Mouse (Mus musculus) heart, adult 8-10 months (tissue): Measurements from ENCODE around the gene Slc39a8. TPM values are rescaled to one million over a fixed set of nuclear protein-coding genes. Genes with fewer than 3 reads are reported as not detected.

Source experiments
- DNase-seq: peaks from one replicate; pipeline ENCODE4 v3.0.0; 2022; ENCODE audit warnings: low spot score
- total RNA-seq, 4 experiments: library from RNA; stranded (reverse); gene quantifications; 2 replicates each; pipeline ENCODE4 v1.2.4; 2022

The Slc39a8 gene
- total RNA-seq, 4 experiments from 2014 or later: 4.2 to 8.5 (median 5.5) TPM

DNA sequence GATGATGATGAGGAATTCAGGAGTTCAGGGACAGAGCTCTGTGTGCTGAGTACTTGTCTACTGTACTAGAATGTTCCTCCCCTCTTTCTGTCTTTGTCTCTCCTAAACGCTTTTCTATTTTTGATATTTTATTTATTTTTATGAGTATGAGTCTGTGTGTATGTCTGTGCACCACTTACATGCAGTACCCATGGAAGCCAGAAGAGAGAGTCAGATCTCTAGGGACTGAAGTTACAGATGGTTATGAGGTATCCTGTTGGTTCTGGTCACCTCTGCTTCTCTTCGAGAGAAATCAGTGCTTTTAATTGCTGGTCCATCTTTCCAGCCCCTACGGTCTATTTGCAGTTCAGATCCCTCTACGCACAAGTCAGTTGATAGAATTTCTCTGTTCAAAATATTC is 90.9 kb downstream of the Slc39a8 start:
- no peak for DNase-seq

DNA sequence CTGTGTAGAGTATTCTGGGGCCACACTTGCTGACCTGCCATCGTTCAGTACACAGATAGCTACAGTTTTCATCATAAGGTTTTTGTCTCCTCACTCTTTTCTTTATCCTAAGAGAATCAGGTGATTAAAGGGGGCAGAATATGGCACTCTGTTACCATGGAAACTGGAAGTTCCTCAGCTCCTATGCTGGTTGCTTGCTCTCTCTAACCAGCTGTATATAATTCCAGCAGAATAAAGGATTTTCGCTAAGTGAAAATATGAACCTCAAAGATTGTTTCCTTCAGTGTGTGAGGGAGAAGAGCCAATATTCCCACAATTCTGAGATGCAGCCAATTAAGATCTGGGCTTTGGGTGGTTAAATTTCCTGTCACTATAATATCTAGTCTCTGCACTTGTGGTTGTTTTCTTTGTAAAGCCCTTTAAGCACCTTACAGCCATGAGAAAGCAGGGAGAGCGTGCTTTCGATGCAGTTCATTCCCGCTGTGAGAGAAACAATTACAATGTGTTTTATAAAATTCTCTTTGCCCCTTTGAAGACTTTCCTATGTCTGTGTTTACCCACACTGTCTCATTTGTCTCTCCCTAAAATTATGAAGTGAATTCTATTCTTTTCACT is 93.6 kb downstream of the Slc39a8 start:
- DNase-seq: no peak

DNA sequence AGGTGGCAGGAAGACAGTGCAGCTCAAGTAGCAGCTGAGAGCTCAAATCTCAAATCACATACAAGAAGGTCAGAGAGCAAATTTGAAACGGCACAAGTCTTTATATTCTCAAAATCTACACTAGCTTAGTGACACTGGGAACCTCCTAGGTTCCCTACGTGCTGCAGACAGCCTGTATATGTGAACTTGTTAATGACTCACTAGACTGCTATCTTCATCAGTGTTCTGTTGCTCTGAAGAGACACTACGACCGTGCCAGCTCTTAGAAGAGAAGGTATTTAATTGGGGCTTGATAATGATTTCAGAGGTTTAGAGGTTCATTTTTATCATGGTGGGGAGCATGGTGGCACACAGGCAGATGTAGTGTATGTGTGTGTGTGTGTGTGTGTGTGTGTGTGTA is 94.2 kb downstream of the Slc39a8 start:
- no peak for DNase-seq

DNA sequence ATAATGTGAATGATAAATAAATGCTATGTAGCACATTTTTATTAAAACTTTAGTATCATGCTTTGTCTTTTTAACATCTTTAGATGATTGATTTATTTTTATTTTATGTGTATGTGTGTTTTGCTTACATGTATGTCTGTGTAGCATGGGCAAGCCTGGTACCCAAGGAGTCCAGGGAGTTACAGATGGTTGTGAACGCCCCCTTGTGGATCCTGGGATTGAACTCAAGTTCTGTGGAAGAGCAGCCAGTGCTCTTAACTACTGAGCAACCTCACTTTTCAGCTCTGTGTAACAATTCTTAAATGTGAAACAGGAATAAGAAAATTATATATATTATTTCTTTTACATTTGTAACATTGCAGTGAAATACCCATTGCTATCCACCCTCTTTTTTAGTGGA is 101.7 kb downstream of the Slc39a8 start:
- DNase-seq: no peak

DNA sequence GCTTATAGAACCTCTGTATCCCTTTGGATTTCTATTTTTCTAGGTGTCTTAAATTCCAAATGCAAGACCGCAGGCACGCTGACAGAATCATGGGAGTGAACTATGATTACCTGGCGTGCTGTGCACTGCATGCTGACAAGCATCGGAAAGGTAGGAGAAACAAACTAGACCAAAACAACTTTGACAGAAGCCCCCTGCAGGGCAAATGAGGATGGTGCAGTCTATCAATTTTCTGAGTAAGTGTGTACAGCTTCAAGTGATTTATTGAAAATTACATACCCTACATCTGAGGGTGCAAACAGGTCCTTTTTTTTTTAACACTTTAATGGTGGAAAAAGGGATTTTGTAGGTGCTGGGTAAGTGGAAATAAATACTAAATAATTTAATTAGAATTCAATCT is 103.1 kb downstream of the Slc39a8 start:
- no peak for DNase-seq

DNA sequence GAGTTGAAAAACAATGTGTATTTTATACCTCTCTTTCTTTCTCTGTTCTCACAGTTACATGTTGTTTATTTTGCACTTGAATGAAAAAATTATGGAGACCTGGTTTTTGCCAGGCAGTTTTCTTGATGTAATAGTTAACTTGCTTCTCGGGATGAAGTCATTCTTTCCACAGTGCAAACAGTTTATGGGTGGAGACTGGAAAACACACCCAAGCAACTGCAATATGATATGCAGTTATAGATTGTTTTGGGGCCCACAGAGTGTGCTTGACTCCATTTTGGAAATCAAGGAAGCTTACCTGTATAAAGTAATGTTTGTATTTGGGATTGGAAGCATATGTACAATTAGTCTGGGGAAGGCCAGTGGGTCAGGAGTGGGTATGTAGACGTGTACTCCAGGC is 112.4 kb downstream of the Slc39a8 start:
- no peak for DNase-seq

Other genes with a start within 250 kb of the Slc39a8 start
- 10 to 100 TPM; 30.5 to 35.1 (median 32.8) TPM for gene Nfkb1, start 133.7 kb upstream of the Slc39a8 start, total RNA-seq